Mouse (Mus musculus) left cerebral cortex, postnatal 14 days (tissue): Measurements from ENCODE around the gene Slirp. TPM values are rescaled to one million over a fixed set of nuclear protein-coding genes. Genes with fewer than 3 reads are reported as not detected.

ENCODE experiments used
- DNase-seq, 2 experiments: peaks; one replicate each; pipeline ENCODE4 v3.0.0; 2021 to 2022; ENCODE audit warnings: low spot score in 2 of 2, mixed read lengths in 1 of 2
- intact Hi-C: fragments of 180-260 bp; cut with DNase I; formaldehyde crosslinking; loops from one replicate; pipeline ENCODE4 v1.15.1; 2025
- long read RNA-seq, 2 experiments: library from polyadenylated mRNA; stranded (forward); transcript quantifications; one replicate each; pipeline ENCODE4 v2.0.0; 2021
- total RNA-seq, 2 experiments: library from RNA; stranded (reverse); gene quantifications; 2 replicates each; pipeline ENCODE4 v1.2.3; 2021

The Slirp gene
- 10 to 100 TPM; 79.6 to 93.9 TPM for total RNA-seq
- long read RNA-seq, experiment 1, transcript Slirp-204 (4 exons, 2,701 nt): major isoform, 33 of 51 reads
- long read RNA-seq, experiment 1, partial matches to known transcripts: 12 of 51 reads
- long read RNA-seq, experiment 1, other reads (novel, unspliced or antisense): 4 of 51 reads
- long read RNA-seq, experiment 2, transcript Slirp-204 (4 exons, 2,701 nt): major isoform, 30 of 52 reads
- long read RNA-seq, experiment 2, partial matches to known transcripts: 18 of 52 reads
- long read RNA-seq, experiment 2, other reads (novel, unspliced or antisense): 1 of 52 reads

- intact Hi-C loops: no loop called here
- DNase-seq: peak; percentile 94 to 95
These were observed at the start of gene Slirp, which contains the start of gene Alkbh1 for GRCm38 (mm10) chr12:87443700-87444122. Gene Slirp, plus strand, starts transcription at chr12:87443896. Gene Alkbh1, minus strand, starts transcription at chr12:87444017.

GRCm38 (mm10) chr12:87394316-87394715 is 49.4 kb upstream of the Slirp start:
- intact Hi-C loops: no loop called here
- no peak for DNase-seq

GRCm38 (mm10) chr12:87397126-87397525 is 46.6 kb upstream of the Slirp start:
- DNase-seq: no peak
- intact Hi-C loops: no loop called here

GRCm38 (mm10) chr12:87397811-87398417 is 45.8 kb upstream of the Slirp start:
- intact Hi-C loops: no loop called here
- DNase-seq: no peak

GRCm38 (mm10) chr12:87399119-87399819 is 44.4 kb upstream of the Slirp start:
- intact Hi-C loops: no loop called here
- no peak for DNase-seq

GRCm38 (mm10) chr12:87401883-87402282 is 41.8 kb upstream of the Slirp start:
- intact Hi-C loops: no loop called here
- no peak for DNase-seq

GRCm38 (mm10) chr12:87405165-87405564 is 38.5 kb upstream of the Slirp start:
- intact Hi-C loops: no loop called here
- DNase-seq: no peak

- no peak for DNase-seq
These were observed 38.0 kb upstream of the Slirp start for GRCm38 (mm10) chr12:87405721-87406120.

GRCm38 (mm10) chr12:87407869-87408605 is 35.7 kb upstream of the Slirp start:
- intact Hi-C loops: no loop called here
- DNase-seq: no peak

More at GRCm38 (mm10) chr12:87405721-87406120, 38.0 kb upstream of the Slirp start:
- intact Hi-C loops: no loop called here

- intact Hi-C loops: no loop called here
- no peak for DNase-seq
These were observed 34.6 kb upstream of the Slirp start for GRCm38 (mm10) chr12:87409123-87409522.

- DNase-seq: no peak
- intact Hi-C loops: no loop called here
These were observed 32.7 kb upstream of the Slirp start for GRCm38 (mm10) chr12:87410999-87411398.

- peak; percentile 66 to 79 for DNase-seq
- intact Hi-C loops: no loop called here
These were observed 30.4 kb upstream of the Slirp start for GRCm38 (mm10) chr12:87413179-87413790.

GRCm38 (mm10) chr12:87415358-87415757 is 28.3 kb upstream of the Slirp start:
- no peak for DNase-seq
- intact Hi-C loops: no loop called here

GRCm38 (mm10) chr12:87416690-87417089 is 27.0 kb upstream of the Slirp start:
- peak; percentile 58 to 60 for DNase-seq
- intact Hi-C loops: no loop called here

- intact Hi-C loops: no loop called here
- peak; percentile 45 to 68 for DNase-seq
These were observed 24.8 kb upstream of the Slirp start for GRCm38 (mm10) chr12:87418921-87419320.

GRCm38 (mm10) chr12:87419974-87420485 is 23.7 kb upstream of the Slirp start:
- no peak for DNase-seq
- intact Hi-C loops: no loop called here

- DNase-seq: no peak
- intact Hi-C loops: no loop called here
These were observed 21.8 kb upstream of the Slirp start for GRCm38 (mm10) chr12:87421708-87422507.

- no peak for DNase-seq
- intact Hi-C loops: no loop called here
These were observed 20.0 kb upstream of the Slirp start for GRCm38 (mm10) chr12:87423700-87424099.
